Mouse (Mus musculus) cerebellum, adult (tissue): ENCODE measurements around the gene Wdr89.
"Not testable (repeated sequence)": the region's sequence is repeated elsewhere in the genome, so short reads cannot be mapped to it uniquely, and the experiment has no call there.

Experiments
- ATAC-seq: cut with Nextera tagmentation; 2 replicates; pipeline ENCODE4 v1.9.2; 2017; ENCODE audit warnings: mild to moderate bottlenecking, moderate library complexity, mixed read lengths; ENCODE audit not compliant: insufficient number of reproducible peaks, low FRiP score, low TSS enrichment

The Wdr89 gene

GRCm38 (mm10) chr12:75669258-75670106, at the start of gene Wdr89:
Wdr89 (minus strand) TSS chr12:75669537.
- peak; percentile 99 for ATAC-seq

DNA sequence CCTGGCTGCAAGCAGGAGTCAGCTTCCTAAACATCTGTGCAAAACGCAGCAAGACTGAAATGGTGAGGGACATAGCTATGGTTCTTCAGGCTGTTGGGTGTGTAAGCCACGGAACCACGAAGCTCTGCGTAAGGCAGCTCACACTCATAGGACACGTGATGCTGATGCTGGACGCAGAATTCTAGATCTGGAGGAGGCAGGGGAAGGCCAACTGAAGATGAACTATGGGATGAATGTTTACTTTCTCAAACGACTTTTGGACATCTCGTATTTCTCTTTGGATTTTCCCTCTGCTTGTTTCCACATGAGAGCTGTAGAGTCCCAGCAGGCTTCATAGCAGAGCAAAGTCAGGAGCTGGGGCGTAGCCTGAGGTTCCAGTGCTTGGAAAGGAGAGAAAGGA, 44.3 kb upstream of the Wdr89 start:
- ATAC-seq = no peak

- not testable (repeated sequence) for ATAC-seq
These were observed 43.6 kb upstream of the Wdr89 start for GRCm38 (mm10) chr12:75712905-75713304.

- no peak for ATAC-seq
These were observed 41.4 kb upstream of the Wdr89 start for GRCm38 (mm10) chr12:75710596-75711376.

DNA sequence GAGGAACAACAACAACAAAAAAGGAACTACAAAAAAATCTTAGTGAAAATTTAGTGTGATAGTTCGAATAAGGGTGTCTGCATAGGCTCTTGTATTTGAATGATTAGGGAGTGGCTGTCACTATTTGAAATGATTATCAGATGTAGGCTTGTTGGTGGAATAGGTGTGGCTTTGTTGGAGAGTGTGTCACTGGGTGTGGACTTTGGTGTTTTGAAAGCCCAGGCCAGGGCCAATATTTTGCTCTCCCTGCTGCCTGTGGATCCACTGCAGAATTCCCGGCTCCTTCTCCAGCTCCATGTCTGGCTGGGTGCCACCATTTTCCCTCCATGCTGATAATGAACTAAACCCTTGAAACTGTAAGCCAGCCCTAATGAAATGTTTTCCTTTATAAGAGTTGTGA, 40.2 kb upstream of the Wdr89 start:
- no peak for ATAC-seq

- ATAC-seq = no peak
These were observed 37.3 kb upstream of the Wdr89 start for GRCm38 (mm10) chr12:75706670-75707069.

DNA sequence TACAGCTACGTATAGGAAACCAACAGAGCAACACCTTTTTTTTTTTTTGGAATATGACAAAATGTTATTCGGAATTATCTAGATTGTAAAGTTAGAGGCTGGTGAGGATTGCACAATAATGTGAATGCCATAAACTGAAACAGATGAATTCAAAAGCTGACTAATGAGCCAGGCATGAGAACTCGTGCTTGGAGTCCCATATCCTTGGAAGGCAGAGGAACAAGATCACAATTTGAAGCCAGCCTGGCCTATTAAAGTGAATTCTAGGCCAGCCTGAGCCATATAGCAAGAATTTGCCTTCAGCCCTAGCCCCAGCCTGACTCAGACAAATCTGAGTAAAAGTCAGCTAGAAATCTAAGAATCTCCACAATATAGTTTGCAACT, 33.4 kb upstream of the Wdr89 start:
- no peak for ATAC-seq

GRCm38 (mm10) chr12:75702084-75702738, 32.9 kb upstream of the Wdr89 start:
- no peak for ATAC-seq

- ATAC-seq = no peak
These were observed 32.1 kb upstream of the Wdr89 start for GRCm38 (mm10) chr12:75701173-75702083.

- no peak for ATAC-seq
These were observed 29.4 kb upstream of the Wdr89 start for GRCm38 (mm10) chr12:75698692-75699091.

GRCm38 (mm10) chr12:75695845-75696244, 26.5 kb upstream of the Wdr89 start:
- not testable (repeated sequence) for ATAC-seq

DNA sequence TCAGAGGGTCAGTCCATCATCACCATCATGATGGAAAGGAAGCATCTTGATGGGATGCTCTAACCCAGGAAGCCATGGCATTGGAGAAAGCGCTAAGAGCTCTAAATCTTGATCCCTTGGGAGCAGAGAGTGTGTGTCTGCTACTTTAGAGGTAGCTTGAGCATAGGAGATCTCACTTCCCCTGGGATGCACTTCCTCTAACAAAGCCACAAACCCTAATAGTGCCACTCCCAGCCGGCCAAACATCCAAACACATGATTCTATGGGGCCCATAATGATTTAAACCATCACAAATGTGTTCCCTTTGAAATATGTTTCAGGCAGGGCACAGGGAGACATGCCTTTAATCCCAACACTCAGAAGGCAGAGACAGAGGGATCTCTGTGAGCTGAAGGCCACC, 19.7 kb upstream of the Wdr89 start:
- no peak for ATAC-seq

DNA sequence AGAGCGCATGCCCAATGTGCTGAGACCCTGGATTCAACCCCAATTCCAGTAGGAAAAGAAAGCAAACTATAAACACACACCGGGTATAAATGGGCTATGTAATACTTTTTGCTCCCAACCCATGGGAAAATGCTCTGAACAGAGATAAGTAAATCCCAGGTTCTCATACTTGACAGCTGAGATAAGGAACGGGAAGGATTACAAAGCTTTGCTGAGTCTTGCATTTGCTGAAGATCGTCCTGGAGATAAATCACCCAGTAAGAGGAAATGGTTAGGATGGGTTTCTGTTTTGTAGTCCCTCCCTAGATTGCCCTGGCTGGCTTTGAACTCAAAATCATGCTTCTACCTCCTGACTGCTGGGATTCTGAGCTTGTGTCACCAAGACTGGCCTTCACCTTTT, 18.0 kb upstream of the Wdr89 start:
- no peak for ATAC-seq

GRCm38 (mm10) chr12:75684026-75684425, 14.7 kb upstream of the Wdr89 start:
- not testable (repeated sequence) for ATAC-seq

DNA sequence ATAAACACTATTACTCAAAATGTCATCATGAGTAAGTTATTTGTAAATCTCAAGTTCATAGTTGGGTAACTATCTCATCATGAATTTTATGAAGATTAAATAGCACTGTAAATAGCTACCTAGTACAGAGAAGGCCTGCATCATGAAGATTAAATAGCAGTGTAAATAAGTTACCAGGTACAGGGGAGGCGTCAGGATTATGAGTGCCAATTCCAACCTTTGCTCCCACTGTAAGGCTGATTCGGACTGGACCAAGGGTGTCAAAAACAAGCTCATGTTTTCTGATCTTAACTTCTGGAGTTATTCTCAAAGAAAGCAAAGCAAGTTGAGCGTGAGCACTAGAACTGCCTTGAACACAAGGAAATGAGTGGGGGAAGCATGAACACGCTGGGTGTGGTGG, 14.3 kb upstream of the Wdr89 start:
- no peak for ATAC-seq

GRCm38 (mm10) chr12:75682842-75683241, 13.5 kb upstream of the Wdr89 start:
- ATAC-seq = no peak

DNA sequence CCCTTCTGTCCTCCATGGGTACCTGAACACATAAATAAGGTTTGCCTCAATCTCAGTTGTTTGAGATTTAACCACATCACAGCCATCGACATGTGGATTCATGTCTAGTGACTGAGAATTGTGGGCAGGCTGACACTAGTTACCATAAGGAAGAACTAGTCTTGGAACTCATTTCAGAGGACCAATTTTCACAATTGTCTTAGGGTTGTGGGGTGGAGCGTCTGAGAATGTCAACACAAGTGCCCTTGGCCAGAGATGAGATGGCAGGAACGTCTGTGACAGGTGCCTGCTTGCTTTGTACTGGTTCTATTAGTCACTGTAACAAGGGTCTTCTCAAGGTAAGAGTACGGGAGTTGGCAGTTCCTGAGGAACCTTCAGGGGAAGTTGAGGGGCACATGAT, 11.8 kb upstream of the Wdr89 start:
- ATAC-seq = no peak

- ATAC-seq = no peak
These were observed 9.1 kb upstream of the Wdr89 start for GRCm38 (mm10) chr12:75678393-75678792.

GRCm38 (mm10) chr12:75672630-75673029, 3.3 kb upstream of the Wdr89 start:
- ATAC-seq = no peak

- no peak for ATAC-seq
These were observed 2.5 kb upstream of the Wdr89 start for GRCm38 (mm10) chr12:75671759-75672315.
